Mouse (Mus musculus): Measurements from ENCODE around the gene Smug1.

GRCm38 (mm10) chr15:103180406-103180805 is 13.5 kb upstream of the Smug1 start:
- TF ChIP-seq CTCF (IDR thresholded peaks at IDR 0.05; ENCODE audit: control insufficient read depth, insufficient read depth, insufficient replicate concordance, low read depth, low read length) (no peak), POLR2A (IDR thresholded peaks at IDR 0.05; ENCODE audit: control insufficient read depth, low read depth, low read length) (no peak)

Measured in testis, adult 2 months (tissue).